Mouse (Mus musculus): ENCODE measurements around the gene Pcsk4. TPM values are rescaled to one million over a fixed set of nuclear protein-coding genes. Genes with fewer than 3 reads are reported as not detected.

Gene Pcsk4
- total RNA-seq, 2 experiments from 2014 or later, result 1.3 TPM

DNA sequence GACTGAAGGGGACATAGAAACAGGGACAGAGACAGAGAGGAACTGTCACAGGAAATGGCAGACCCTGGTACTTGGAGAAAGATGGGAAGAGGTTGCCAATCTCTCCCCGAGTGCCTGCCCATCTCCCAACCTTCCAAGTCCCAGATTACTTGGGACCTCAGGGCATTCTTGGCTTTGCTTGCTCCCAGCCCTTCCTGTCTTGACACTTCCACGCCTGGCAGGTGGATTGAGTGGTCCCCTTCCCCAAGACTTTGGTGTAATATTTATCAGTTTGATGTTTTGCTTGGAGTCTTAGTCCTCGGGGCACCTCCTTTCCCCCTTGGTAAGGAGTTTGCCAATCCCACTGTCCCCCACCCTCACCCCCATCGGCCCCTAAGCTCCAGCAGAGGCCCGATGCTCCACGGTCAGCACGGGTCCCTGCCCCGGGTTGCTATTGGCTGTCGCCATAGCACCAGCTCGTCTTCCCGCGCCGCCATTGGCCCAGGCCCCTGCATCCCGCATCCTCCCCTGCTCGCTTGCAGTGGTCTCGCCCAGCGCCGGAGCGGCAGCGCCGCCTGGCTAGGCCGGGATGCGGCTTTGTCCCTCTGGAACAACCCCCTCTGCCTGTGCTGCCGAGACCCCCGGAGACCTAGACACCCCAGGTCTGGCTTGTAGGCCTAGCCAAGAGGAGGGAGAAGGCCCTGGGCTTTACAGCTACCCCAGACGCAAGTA, 30.6 kb downstream of the Pcsk4 start:
- peak in 1 of 2 experiments; percentile 54 for DNase-seq

DNA sequence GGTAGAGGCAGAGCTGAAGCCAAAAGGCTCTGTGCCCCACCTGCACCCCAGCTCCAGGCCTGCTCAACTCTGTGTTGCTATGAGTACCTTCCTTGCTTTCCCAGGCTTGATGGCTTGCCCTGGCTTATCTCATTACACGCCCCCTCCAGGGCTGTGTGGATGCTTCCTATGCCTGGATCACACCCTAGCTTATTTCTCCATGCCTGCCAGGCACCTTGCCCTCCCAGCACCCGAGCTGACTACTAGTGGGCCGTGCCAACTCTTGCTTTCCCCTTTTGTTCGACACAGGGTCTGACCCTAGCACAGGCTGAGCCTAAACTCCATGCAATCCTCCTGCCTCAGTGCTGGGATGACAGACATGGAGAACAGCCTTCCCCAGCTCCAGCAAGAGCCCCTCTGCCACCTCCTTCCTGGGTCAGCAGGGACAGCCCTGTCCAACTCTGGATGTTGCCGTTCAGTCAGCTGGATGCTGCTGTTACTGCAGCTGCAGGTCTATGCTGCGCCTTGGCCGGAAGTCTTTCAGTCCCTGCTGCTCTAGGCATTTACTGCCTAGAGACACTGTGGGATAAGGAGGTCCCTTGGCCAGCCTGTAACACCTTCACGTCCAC, 31.7 kb downstream of the Pcsk4 start:
- no peak for DNase-seq

DNA sequence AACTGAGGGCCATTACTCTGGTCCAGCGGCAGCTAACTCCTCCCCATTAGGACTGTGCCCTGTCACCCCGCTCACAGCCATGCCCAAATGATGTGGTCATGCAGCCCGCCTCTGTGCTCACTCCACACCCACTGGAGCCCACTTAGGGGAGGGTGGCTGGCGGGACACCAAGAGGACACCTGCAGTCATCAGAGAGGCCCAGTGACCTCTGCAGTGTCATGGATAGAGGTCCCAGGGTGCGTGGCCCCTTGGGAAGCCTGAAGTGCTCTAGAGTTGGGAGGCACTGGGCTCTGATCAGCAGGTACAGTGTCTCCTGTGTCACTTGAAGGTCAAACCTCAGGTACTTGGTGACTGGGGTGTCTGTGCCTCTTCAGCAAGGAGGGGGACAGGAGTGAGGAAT, 32.5 kb downstream of the Pcsk4 start:
- DNase-seq, result no peak

DNA sequence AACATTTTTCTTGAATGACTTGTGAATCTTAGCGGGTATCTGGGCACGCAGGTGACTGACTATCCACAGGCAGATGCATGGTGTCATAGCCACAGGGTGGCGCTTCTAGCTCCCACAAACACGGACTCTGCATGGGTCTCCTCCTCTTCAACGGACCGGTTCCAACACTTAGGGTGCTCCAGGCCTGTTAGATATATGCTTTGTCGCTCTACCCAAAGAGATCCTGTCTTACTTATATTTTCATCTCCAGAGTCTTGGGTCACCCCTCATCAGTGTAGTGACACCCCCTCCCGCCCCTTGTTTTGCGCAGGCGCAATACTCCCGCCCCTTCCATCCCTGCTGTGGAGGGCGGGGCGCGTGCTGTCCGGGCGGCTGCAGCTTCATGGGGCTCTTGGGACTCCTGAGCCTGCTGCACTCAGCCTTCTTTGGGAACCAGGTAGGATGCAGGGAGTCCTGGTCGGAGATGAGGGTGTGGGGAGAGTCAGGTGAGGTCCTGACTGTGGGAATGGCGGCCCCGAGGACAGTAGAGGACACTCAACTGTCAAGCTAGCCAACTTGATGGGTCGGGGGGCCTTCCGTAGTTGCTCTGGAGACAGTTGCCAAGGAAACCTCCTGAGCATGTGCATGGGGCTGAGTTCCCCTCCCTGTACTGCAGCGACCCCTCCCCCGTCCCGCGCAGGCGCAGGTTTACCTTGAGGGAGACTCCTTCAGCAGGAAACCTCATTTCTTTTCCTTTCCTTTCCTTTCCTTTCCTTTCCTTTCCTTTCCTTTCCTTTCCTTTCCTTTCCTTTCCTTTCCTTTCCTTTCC, 33.5 kb downstream of the Pcsk4 start, which contains the start of gene Apc2:
Apc2 (plus strand) TSS at position 360 of the 808 bp plus-strand sequence.
- peak; percentile 79 to 84 for DNase-seq

DNA sequence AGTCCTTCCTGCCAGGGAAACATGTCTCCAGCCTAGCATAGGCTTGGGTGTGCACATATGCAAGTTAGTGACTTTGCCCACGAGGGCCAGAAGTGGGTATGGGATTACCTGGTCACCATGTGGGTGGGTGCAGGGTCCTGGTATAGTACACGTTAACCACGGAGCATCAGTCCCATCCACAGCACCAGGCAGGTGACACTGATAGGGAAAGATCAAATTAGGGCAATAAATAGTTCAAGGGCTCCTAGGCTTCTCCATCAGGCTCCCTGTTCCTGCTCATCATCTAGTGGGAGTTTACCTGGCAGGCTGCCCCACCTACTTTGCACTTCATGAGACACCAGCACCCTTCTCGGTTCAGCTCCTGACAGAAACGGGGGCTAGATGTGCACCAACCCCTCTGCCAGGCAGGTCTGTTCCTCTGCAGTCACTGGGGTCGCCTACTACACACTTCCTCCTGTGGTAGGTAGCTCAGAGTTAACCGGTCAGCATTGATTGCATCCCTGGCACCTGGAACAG, 34.5 kb downstream of the Pcsk4 start:
- DNase-seq, result no peak

DNA sequence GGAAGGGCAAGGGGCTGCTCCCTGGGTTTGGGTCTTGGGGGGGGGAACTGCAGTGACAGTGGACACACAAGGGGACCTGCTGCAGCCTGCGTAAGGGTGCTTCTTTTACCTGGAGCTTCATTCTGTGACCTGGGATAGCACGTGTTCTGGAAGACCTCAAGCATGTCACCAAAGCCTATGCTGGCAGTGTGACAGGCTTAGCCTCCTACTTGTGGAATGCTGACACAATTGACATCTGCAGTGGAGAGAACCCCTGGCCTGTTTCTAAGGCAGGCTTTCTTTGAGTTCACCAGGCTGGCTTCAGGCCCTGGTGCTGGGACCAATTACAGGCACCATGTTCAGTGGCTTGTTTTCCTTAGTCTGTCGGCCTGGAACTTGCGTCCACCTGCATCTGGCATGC, 35.0 kb downstream of the Pcsk4 start:
- DNase-seq, result no peak

DNA sequence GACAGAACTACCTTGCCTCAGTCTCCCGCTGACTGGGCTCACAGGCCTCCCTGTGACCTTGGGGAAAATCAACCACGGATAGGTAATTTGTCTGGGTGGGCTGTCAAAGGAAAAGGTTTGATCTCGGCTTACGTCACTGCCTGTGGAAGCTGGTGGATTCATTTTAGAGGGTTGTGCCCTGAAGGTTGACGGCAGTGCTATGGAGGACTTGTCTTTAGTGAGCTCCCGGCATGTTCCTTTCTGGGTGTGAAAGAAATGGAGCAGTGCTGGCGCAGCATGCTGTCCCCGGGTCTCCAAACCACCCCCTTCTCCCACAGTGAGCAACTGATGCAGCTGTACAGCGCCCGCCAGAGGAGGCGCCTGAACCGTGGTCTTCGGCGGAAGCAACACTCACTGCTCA, 36.0 kb downstream of the Pcsk4 start:
- no peak for DNase-seq

DNA sequence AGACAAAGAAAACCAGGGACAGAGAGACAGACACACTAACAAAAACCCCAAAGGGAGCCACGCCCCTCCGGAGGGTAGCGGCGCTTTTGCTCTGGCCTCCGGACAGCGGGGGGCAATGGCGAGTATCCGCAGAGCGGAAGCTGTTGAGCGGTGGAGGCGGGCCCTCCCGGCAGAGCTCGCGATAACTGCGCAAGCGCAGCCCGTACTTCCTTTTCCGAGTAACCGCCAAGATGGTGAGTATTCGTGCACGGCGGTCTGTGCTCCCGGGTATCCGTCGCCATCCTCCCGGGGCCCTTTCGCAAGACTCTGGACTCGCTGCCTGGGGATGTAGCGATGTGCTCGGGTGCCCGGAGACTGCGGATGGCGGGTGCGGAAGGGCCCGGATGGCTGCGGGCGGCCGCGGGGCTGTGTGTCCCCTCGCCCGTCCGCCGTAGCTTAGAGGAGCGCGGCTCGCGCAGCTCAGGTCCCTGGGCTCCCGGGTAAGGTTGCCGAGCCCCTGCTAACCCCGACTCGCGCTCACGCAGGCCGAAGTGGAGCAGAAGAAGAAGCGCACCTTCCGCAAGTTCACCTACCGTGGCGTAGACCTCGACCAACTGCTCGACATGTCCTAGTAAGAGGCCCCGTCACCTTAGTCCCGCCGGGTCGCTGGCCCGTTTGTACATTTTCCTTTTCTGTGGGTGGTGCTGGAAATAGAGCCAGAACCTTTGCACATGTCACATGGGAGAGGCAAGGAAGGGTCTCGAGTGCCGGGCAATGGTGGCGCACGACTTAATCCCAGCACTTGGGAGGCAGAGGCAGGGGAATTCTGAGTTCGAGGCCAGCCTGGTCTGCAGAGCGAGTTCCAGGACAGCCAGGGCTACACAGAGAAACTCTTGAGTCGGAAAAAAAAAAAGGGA, 36.8 kb downstream of the Pcsk4 start, which contains the start of gene Rps15:
Rps15 (plus strand) TSS at position 203 of the 896 bp plus-strand sequence.
- peak; percentile 95 for DNase-seq

DNA sequence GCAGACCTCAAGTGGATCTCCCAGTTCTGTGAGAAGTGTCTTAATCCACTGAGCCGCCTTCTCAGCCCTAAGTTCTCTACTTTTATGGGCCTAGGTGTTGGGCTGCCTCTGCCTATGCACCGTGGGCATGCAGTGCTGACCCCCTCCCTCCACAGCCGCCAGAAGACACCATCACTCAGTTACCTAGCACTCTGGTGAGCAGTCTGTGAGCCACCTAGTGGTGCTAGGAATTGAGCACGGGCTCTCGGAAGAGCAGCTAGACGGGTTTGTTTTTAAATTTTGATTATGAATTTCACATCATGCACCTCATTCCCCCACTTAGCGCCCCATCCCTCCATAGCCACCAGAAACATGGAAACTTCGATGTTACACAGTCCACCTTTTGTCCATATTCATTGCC, 40.6 kb downstream of the Pcsk4 start:
- DNase-seq, result no peak

DNA sequence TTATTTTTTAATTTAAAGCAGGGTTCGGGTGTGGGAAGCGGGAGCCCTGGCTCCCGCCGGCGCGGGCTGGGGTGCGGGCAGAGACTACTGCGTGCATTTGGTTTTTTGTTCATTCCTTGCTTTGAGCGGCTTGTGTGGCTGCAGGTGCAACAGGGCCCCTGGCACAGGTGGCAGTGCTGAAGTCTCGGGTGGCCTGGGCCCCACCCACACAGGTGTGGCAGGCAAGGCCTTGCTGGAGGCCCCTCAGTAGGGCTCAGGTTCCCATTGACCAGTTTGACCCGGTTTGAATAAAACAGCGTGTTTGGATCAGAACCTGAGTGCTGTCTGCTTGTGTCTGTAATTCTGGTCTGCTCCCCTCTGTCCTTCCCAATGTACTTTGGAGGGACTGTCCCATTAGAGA, 41.2 kb downstream of the Pcsk4 start:
- no peak for DNase-seq

DNA sequence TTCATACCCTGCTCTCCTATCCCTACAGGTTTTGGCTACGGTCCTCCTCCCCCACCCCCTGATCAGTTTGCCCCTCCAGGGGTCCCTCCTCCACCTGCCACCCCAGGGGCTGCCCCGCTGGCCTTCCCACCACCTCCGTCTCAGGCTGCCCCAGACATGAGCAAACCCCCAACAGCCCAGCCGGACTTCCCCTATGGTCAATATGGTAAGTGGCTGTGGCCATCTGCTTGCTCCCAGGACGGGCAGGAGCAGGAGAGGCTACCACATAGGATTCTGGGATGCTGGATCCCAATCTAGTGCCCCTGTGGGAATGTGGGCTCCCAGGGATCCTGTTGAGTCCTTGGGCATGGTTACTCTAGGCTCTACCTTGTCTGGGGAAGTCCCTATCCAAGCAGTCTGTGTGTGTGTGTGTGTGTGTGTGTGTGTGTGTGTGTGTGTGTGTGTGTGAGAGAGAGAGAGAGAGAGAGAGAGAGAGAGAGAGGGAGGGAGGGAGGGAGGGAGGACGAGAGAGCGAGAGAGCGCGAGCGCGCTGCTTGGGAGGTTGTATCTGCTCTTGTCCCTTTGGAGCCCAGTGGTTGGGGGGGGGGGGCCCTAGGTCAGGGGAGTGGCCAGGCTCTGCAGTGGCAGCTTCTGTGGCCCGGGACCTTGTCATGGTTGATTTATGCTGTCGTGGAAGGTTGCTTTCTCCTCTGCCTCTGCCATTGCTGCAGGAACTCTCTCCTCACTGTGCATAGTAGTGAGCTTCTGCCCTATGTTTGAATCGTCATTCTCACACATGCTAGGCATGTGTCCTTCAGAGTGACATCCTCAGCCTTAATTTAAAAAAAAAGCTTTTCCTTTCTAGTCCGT, 43.9 kb downstream of the Pcsk4 start:
- no peak for DNase-seq

DNA sequence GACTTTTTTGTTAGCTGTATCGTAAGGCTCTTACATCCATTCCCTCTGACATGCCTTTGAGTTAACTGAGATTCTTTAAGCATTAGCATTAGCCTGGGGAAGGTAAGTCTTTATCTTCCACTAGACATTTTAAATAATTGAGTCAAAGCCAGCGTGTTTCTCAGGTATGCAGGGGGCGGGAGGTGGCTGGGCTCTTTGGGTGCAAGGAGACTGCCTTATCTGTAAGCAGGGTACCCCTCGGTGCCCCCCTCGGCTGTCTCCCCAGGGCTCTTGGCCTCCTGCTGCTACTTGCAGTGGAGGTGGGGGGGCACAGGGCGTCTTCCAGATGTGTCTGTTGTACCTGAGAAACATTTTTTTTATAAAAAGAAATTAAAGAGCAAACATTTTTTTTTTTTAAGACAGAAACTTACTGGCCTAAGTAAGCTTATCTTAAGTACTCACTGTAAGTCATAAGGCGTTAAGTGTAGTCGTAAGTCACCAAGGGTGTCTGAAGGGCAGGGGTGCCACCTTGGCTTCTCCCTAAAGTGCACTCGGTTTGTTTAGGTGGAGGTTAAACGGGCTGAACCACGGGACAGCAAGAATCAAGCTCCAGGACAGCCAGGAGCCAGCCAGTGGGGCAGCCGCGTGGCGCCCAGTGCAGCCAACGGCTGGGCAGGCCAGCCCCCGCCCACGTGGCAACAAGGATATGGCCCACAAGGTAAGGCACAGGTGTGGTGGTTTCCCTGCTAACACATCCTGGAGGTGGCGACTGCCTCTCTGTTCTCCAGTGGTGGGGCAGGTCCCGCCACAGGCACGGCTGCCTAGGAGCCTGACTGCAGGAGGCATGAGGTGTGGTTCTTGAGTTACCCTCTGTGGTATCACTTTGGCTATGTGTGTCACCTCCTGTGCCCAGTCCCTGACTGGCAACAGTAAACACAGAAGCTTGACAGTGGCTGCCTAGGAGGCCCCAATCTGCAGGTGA, 46.5 kb downstream of the Pcsk4 start:
- no peak for DNase-seq

DNA sequence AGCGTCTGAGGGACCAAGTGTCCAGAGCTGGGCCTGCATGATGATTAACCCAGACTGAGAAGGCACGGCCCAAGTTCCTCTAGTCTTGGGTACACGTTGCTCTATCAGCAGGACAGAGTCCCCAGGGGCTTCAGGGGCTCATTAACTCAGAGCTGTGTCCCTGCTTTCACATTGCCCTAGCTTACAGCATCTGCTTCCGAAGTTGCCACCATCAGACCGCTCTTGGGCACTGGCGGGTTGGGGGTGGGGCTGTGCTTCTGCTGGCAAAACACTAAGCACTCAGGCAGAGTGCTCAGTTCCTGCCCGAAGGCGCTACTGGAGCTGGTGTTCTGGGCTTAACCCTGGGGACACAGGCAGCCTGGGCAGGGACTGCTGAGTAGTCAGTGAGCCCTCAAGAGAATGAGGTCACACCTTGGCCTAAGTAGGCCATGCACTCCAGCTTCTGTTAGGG, 47.4 kb downstream of the Pcsk4 start:
- DNase-seq, result peak; percentile 53 to 67

DNA sequence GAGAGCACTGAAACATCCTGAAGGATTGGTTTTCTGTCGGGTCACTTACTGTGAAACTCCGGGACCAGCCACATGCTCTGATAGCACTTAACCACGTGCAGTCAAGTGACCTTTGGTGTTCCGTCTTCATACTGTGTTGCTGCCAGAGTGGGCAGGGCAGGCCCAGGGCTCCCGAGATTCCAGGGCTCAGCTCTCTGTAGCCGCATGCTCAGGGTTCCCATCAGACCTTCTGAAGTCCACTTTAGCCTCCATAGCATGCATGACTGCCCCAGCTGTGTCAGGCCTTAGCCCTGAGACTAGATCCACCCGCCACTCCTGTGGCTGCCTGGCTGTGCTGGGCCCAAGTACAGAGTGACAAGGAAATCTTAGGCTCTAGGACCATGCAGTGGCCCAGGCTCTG, 48.0 kb downstream of the Pcsk4 start:
- DNase-seq, result peak; percentile 67 to 73

DNA sequence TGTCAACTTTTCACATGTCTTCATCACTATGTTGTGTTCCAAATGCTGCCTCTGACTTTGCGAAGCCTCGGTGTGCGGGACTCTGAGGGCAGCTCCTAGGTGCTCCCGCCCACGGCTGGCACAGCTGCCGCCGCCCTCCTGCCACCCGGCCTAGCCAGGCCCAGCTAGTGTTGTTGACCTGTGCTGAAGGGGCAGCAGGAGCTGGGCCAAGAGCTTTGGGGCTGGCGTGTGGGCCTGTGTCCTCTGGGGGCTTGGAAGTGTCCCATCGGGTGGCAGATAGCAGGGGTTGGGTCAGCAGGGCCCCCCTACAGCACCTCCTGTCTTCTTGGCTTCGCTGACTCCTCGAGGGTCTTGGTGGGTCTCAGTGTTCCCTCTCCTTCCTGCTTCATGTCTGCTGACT, 50.0 kb downstream of the Pcsk4 start:
- DNase-seq, result no peak

DNA sequence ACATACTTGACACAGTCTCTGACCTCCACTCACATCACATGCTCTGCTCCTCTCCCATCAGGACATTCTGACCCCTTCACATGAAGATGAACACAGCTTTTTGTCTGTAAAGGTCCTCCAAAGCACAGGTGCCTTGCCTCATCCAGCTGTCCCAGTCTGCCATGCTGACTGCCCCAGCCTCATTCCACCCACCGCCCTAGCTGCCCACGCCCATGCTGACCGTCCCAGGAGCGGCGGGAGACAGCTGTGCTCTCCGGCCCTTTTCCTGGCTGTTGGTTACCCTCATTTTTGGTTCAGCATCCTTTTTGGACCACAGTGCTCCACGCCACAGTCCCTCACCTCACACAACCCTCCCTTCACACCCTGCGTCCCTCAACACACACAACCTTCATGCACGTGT, 50.9 kb downstream of the Pcsk4 start:
- no peak for DNase-seq

DNA sequence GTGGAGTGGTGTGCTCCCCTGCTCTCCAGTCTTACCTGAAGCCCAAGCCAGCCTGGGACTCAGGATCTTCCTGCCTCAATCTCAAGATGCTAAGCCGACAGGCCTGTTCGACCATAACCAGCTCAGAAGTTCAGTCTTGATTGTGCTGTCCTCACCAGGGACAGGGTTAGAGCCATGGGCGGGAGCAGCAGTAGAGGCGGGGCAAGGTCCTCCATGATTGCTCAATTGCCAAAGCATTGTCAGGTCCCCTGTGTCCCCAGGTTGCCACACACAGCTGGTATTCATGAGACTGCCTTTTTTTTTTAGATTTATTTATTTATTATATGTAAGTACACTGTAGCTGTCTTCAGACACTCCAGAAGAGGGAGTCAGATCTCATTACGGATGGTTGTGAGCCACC, 53.1 kb downstream of the Pcsk4 start:
- DNase-seq, result no peak

DNA sequence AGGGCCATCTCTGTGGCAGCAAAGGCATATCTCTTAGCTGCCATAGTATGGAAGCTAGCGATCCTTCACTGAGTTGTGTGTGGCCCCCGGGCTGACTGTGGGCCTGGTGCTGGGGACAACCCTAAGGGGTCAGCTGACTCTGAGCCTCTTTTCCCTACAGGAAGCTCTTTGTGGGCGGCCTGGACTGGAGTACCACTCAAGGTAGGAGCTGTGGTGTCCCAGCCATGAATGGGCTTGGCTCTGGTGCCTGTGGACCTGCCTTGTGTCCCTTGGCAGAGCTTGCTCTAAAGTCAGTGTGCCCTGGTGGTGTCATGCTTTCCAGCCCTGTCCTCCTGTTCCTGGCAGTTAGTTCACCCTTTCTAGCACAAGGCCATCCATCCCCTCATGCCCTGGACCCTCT, 55.5 kb downstream of the Pcsk4 start:
- DNase-seq, result no peak

DNA sequence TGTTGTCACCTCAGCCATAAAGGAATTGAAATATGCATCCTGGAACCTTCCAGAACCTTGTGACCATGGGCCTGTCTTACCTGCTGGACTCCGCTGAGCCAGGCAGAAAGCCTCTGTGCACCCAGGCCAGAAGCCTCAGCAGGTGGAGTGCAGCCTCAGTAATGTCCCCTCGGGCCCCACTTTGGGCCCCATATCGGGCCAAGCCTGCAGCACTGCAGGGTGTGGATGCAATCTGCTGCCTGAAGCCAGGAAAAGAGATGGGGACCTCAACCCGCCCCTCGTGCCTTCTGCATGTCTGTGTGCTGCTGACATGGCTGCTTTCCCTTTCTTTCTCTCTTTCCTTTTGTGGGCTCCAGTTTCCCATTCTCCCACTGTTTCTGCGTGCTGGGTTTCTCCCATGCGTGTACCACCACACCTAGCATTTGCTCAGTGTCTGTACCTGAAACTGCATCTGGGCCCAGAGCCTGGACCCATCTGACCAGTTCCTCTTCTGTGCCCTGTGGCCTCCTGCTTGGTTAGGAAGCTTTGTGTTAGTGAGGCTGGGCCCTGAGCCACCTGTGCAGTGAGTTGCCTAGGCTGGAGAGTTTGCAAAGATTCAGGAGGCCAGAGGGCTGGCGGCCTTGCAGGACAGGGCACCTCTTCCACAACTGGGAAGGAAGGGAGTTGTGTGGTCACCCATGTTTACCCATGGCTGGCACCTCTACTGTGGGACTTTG, 57.3 kb downstream of the Pcsk4 start:
- DNase-seq, result no peak

Measured in heart, adult 18-20 months (tissue).